Mouse (Mus musculus) cortical plate, adult 2 months (tissue): ENCODE measurements at regions not wholly inside any gene's neighbourhood (a gene's known extent, or its start where the extent isn't known, plus 50 kb on each side); places are given as distances from the start of the nearest gene placed in this dataset.

Experiments used
- CTCF ChIP-seq: fragments of 200-500 bp; IDR thresholded peaks from 2 replicates; pipeline ENCODE4 v1.5.1; 2011; ENCODE audit warnings: mild to moderate bottlenecking, control low read depth, low read length; ENCODE audit not compliant: insufficient read depth; ENCODE audit errors: extremely low read depth
- POLR2A ChIP-seq: fragments of 200-500 bp; IDR thresholded peaks from 2 replicates; pipeline ENCODE4 v1.6.1; 2011; ENCODE audit warnings: mild to moderate bottlenecking, low read length, control low read depth; ENCODE audit not compliant: insufficient read depth; ENCODE audit errors: extremely low read depth

GRCm38 (mm10) chr15:52964403-52964802 lies 920.3 kb upstream of the Gm7489 start:
- TF ChIP-seq CTCF (no peak), POLR2A (no peak)
